Mouse (Mus musculus) 416B (cell line): ENCODE results near the gene Ccdc137.
A peak's percentile ranks its signal among the peaks of the same experiment; 100 is the strongest.
"Not testable (repeated sequence)": the region's sequence is repeated elsewhere in the genome, so short reads cannot be mapped to it uniquely, and the experiment has no call there.

Experiments
- DNase-seq: peaks from one replicate; pipeline ENCODE4 v3.0.0; 2011; ENCODE audit warnings: low read depth

The Ccdc137 gene

DNA sequence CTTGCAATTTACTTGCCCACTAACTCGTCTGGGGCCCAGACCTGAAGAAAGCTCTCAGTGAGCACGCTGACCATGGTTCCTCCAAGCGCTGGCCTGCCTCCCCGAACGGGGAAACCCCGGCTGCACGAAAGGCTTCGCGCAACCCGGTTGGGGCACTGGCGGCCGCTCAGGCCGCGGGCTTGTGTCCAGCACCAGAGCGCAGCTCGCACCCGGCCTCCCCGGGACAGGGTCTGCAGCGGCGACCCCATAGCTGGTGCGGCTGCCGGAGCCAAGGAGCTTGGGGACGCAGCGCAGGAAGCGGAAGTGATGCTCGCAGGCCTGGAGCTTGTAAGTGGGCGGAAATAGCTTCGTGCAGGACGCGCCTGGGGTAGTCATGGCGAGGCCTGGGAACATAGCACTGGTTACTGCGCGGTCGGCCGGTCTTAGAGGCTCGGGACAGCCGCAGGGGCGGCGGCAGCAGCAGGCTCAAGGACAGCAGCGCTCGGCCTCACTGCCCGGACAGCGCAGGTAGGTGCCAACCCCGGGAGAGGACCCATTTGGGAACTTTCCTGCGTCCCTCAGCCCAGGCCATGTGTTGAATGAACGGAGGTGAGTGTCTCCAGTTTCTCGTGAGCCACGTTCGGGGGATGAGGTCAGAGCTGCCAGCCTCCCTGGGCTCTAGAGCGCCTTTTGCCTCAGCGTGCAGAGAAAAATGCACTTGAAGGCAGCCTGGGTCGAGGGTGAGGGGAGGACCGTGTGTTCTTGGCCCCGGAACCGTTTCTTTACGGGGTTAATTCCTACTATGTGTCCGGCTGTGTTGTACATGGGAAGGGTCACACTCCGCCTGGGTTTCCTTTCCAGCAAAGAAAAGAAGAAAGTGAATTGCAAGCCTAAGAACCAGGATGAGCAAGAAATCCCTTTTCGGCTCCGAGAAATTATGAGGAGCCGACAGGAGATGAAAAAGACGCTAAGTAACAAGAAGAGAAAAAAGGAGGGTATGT, at the start of gene Ccdc137, which contains the start of gene Oxld1:
Gene Ccdc137, plus strand, starts transcription at position 344 of the 980 bp plus-strand sequence.
Gene Oxld1, minus strand, starts transcription at position 297 of the 980 bp plus-strand sequence.
- peak; percentile 92 for DNase-seq

DNA sequence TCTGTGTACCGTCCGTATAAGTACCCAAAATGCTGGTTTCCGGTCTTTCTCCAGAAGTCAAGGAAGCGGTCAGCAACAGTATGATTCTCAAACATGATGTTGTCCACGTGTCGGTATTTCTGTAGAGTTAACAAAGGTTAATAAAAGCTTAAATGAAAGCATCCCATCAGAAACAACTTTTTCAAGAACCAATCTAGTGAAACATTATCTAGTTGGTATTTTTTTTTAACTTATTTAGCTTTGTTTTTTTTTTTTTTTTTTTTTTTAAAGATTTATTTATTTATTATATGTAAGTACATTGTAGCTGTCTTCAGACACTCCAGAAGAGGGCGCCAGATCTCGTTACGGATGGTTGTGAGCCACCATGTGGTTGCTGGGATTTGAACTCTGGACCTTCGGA, 44.3 kb upstream of the Ccdc137 start:
- not testable (repeated sequence) for DNase-seq

DNA sequence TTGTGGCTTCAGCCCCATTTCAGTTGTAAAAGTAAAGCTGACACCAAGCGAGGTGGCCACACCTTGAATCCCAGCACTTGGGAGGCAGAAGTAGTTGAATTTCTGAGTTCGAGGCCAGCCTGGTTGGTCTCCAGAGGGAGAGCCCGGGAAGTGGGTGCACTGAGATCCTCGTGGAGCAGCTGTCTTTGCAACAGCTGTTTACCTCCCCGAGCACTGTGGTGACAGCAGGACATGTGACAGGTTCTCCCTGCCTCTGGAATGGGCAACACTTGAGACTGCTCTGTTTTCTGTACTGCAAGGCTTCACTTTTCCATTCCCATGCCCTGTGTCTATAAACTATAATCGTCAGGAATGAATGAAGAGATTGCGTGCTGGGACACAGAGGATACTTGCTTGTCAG, 40.1 kb upstream of the Ccdc137 start:
- no peak for DNase-seq

DNA sequence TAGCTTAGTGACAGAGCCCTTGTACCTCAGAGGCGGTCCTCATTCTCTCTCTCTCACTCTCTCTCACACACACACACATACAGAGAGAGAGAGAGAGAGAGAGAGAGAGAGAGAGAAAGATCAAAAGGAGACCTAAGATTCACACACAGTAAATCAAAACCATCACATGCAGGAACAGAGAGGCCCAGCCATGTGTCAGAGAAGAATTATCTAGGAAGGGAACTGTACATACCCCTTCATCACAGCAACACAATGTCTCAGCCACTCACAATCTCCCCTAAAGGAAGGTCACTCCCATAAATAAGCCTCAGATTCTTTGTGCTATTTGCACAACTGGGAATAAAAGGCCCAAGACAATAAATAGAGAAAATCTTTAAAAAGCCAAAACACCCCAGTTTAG, 39.3 kb upstream of the Ccdc137 start:
- no peak for DNase-seq

DNA sequence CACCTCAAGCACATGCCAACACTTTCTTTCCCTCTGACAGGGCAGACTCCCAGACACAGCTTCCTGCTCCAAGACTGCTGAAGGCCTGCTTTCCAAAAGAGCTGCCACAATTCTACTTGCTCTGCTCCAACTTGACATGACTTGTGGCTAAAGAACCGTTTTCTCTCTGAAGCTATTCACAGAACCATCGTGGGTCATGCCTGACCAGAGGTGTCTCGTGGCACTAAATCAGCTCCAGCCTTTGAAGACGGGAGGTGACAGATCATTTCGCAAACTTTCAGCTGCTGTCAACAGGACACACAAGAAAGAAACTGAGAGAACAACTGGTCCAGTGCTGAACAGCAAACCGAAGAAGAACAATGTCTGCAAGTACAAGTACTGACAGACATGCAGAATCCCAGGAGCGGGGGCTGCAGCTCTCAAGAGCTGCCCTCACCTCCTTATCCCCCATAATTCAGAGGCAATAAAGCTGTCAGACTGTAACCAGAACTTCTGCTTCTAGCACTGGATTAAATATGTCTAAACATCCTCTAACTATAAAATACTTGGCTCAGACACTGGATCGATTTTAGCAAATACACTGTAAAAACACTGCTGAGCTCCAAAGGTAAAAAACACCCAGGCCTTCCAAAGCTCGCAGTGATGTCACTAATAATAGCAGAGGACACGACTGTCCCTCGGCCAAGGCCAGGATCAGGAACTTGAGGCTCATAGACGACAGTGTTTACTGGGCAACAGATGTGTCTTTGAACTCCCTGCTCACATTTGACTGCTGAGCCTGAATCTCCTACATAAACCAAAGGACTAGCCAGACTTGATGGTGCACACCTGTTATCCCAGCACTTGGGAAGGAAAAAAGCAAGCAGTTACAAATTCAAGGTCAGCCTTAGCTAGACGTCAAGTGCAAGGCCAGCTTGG, 35.0 kb upstream of the Ccdc137 start:
- DNase-seq: no peak

DNA sequence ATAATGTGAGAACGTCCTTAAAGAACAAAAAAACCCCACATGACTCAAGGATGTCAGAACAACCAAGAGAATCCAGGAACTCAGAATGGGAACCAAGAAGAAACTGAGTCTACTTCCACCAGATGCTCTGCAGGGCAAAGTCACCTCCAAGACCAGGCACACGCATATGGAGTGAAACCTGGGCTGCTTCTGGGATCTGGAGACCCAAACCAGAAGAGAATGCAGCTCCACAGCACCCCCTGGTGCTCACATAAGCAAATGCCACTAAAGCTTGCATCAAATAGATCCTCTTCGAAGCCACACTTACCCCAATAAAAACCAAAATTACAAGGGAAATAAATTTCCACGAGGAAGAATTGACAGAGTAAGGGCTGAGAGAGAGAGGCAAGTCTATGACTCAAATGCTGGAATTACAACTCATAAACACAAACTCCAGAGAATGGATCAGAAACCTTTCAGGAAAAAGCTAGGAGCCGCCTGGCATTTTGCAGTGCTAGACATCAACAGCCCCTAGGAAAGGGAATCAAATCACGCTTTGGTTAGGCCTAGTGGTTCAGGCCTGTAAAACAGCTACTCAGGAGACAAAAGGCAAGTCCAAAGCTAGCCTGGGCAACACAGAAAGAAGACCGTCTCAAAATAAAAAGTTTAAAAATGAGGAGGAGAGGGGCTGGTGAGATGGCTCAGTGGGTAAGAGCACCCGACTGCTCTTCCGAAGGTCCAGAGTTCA, 34.2 kb upstream of the Ccdc137 start:
- DNase-seq: peak; percentile 75

DNA sequence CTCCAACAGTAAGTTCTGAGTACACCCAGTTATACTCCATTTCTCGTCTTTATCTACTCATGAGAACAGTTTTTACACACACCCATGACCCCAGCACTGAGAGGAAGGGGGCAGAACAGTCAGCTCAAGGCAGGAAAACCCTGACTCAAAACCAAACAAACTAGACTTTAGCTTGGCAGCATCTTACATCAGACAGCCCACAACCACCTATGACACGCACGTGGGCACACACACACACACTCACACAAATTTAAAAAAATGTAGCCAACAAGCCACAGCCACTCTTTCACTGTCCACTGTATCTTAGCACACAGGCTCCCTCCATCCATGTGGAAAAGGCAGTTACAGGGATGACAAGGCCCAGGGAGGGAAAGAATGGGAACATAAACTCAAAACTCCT, 31.2 kb upstream of the Ccdc137 start:
- peak; percentile 65 for DNase-seq

DNA sequence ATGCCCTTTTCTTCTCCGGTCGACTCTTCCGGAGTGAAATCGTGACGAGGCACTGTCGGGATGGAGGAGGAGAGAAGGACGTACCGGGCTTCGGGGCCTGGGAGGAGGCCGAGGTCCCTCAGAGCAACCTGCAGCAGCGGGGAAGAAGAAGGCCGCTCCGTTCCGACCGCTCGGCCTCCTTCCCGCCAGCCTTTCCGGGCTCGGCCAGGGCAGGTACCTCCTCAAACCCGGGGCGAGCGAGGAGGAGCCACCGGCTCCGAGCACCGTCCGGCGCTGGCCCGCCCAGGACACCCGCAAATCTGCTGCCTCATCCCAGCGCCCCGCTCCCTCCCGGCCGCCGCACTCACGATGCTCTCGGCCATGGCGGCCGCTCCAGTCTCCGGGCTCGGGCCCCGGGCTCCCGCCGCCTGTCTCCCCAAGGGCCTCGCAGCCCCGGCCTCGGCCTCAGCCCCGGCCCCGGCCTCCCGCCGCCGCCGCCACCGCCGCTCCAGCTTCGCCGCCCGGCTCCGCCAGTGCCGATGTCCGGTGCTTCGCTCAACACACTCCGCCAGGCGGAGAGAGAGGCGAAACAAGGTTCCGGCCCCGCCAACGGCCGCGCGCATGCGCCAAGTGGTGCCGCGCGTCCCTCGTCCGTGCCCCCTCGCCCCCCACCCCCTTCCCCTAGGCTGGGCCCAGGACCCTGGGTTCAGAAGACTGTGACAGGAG, 20.6 kb upstream of the Ccdc137 start, which contains the start of gene Nploc4:
Gene Nploc4, minus strand, starts transcription at position 557 of the 705 bp plus-strand sequence.
- peak; percentile 81 for DNase-seq

DNA sequence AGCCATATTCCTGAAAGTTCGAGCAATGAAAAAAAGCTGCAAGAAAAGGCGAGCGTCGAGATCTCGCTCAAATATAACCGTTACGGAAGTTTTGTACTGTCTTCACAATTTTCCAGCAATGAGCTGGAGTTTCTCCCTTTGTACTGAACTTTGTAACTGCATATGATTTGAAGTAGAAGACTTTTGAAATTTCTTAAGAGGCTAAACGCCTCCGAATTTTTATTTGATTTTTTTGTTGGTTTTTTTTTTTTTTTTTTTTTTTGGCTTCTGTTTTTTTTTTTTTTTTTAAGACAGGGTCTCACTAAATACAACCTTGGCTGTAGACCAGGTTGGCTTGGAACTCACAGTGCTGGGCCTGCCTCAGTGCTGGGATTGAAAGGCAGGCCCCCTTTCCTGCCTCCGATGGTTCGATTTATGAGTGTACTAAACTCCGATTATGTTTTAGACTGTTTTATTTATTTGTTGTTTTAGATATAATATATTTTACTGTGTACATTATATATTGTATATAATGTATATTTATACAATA, 20.0 kb upstream of the Ccdc137 start:
- no peak for DNase-seq

DNA sequence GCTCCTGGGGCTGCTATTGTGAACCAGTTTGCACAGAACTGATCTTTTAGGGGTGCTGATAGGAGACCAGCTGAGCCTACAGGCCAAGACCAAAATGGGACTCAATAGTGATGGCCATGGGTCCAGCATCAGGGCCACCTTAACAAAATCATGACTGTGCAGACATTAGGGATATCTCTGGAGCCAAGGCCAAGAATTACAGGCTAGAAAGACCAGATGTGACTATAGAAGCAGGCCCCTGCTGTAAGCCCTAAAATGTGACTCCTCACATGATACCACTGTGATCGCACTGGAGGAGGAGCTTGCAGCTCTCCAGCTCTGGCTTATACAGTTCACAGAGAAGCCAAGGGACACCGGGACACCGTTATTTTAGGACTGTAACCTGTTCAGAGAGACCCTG, 15.6 kb upstream of the Ccdc137 start, which contains the start of gene Tspan10:
Gene Tspan10, plus strand, starts transcription at position 301 of the 400 bp plus-strand sequence.
- no peak for DNase-seq

DNA sequence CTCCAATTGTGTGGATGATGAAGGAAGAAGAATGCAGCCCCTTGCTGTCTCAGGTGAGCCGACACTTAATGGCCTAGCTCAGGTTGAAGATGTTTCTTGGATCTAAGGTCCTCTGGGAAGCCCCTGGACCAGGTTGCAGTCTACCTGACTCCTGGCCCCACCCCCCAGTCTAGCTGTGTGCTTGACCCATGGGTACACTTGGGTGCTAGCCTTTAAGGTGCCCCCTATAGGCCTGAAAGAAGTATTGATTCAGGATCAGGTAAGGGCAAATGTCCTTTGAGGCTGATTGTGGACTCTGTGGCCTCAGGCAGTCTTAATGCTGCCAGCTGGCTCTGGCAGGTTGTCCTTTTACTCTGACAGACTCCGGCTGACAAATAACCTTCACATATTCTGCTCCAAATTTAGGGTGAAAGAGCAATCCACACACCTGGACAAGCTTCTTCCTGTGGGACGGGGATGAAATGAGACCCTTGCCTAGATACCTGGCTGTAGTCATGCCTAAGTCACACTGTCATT, 15.1 kb upstream of the Ccdc137 start:
- DNase-seq: no peak

DNA sequence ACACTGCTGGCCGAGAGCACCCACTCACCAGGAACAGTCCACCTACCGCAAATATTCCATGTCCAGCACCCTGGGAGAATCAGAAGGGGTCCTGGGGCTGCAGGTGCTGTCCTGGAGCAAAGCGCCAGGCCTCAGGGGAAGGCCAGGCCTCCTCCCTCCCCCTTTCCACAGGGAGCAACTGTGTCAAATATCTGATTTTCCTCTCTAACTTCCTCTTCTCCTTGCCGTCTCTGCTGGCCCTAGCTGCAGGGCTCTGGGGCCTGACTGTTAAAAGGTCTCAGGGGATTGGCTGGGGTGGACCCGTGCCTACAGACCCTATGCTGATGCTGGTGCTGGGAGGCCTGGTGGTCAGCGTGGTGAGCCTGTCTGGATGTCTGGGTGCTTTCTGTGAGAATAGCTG, 13.8 kb upstream of the Ccdc137 start:
- no peak for DNase-seq

DNA sequence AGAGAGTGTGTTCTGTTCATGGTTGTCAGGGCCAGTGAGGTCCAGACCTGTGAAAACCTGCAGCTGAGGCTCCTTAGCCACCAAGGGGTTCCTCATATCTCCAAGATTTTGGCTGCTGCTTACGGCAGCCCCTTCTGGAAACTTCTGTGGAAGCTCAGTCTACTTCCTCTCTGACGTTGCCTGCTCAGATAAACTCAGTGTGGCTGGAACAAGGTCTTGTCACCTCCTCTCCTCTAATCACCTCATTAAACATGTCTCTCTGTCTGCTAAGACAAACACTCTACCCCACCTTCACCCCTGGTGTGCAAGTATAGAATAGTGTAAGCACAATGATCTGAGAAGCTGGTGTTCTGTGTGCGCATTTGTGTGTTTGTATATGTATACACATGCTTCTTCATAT, 12.4 kb upstream of the Ccdc137 start:
- no peak for DNase-seq

DNA sequence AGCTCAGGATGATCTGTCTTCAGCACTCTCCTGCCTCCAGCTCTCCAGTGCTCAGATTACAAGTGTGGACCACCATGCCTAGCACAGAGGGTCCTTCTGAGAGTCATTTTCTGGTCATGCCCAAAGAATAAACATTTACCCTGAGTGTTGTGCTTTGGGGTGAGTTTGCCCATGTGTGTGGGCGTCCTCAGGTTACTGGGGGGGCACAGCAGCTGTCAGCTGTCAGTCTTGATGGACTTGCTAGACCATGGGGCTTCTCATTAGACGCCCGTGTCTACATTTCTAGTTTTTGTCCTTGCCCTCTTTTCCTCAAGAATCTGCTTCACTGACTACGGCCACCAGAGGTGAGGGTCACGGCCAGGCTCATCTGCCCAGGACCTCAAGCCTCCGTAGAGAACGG, 10.7 kb upstream of the Ccdc137 start:
- no peak for DNase-seq

DNA sequence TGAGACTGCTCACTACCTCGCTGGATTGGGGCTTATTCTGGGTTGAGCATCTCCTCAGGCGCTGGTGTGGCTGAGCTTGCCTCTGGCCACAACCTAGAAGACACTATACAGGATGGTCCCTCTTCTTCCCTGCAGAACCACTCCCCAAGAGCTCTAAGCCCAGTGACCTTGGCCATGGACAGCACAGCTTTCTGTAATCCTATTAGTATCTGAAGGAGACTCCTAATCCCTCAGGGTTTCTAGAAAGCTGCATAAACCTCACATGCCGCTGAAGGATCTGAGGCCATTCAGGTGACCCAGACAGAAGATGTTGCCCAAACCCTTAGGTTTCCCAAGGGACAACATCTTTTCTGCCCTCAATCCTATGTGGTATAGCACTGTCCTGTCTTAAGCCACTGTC, 5.7 kb upstream of the Ccdc137 start:
- DNase-seq: no peak

DNA sequence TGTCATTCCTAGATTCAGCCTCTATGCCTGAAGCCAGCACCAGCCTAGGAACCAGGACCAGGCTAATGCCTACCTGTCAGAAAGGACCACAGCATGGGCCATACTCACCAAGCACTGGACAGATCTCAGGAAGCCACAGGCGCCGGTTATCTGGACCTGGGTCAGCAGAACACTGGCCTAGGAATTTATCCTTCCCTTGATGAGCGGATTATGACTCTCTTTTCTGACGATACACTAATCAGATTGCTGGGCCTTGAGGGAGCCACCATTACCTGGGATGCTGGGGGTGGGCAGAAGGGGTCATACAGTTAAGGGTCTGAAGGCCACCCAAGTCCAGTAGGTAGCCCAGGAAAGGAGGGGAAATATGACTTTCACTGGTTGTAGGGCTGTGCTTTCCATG, 4.6 kb upstream of the Ccdc137 start, which contains the start of gene Pde6g:
Gene Pde6g, minus strand, starts transcription at position 195 of the 400 bp plus-strand sequence.
- DNase-seq: no peak

DNA sequence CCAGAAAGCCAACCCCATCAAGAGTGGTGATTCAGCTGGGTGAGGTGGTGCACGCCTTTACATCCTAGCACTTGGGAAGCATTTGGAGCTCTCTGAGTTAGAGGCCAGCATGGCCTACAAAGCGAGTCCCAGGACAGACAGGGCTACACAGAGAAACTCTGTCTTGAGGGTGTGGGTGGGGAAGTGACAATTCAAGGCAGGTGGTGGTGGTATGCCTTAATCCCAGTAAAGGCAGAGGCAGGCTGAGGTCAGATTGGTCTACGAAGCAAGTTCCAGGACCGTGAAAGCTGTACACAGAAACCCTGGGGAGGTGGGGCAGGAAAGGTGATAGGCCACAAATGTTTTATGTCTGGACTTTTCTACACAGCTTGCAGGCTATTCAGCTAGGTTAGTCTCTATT, 3.0 kb upstream of the Ccdc137 start:
- no peak for DNase-seq

DNA sequence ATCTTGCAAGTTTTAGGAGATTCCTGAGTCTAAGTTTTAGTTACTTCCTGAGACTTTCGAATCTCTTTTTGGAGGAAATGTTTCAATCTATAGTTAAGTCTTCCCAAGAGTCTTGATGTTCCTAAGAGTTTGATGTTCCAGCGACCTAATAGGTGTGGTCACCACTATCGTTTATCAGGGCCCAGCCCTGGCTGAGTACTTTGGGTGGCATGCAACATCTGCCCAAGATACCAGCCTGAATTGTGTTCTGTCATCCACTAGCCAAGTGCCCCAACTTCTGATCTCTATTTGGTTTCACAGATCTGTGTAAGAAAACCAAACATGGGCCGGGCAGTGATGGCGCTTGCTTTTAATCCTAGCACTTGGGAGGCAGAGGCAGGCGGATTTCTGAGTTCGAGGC, 2.5 kb upstream of the Ccdc137 start:
- no peak for DNase-seq

DNA sequence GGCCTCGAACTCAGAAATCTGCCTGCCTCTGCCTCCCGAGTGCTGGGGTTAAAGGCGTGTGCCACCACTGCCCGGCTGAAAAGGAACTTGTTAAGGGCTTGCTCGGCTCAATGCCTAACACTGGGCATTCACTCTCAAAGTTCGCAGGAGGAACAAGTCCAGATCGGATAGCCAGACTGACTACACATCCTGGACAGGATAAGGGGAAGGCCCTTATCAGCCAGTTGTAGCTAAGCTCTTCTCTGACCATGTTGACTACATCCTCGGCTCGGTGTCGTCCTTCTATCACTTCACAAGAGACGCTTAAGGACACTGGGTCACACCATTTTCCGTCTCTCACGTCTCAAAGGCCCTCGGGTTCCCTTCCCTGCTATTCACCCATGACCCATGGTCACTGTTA, 545 bp upstream of the Ccdc137 start:
- DNase-seq: no peak

DNA sequence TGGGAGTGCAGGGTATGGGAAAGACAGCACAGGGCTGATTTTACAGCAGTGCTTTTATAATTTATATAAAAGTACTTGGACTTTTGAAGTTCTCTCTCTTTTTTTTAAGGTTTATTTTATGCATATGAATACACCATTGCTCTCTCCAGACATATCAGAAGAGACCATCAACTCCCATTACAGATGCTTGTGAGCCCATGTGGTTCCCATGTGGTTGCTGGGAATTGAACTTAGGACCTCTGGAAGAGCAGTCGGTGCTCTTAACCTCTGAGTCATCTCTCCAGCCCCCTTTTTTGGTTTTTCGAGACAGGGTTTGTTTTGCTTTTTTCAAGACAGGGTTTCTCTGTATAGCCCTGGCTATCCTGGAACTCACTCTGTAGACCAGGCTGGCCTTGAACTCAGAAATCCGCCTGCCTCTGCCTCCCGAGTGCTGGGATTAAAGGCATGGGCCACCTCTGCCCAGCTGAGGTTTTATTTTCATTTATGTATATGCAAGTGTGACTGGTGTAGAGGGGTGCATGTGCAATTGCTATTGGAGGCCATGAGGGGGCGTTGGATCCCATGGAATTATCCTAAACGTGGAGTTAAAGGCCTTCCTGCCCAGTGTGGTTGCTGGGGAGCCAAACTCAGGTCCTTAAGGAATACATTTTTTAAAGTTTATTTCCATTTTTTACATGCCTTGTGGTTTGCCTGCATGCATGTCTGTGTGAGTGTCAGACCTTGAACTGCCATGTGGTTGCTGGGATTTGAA, 1.1 kb downstream of the Ccdc137 start:
- peak; percentile 68 for DNase-seq
